Mouse (Mus musculus) neutrophil, adult 65 days (primary cell): ENCODE data around the gene Rps19bp1. TPM values are rescaled to one million over a fixed set of nuclear protein-coding genes. Genes with fewer than 3 reads are reported as not detected.

ENCODE experiments used
- total RNA-seq: library from RNA; stranded (reverse); gene quantifications from 2 replicates; pipeline ENCODE4 v1.2.4, GENCODE M21; 2023

Rps19bp1 gene
- 12.9 and 15.0 TPM in 2 replicates for total RNA-seq

DNA sequence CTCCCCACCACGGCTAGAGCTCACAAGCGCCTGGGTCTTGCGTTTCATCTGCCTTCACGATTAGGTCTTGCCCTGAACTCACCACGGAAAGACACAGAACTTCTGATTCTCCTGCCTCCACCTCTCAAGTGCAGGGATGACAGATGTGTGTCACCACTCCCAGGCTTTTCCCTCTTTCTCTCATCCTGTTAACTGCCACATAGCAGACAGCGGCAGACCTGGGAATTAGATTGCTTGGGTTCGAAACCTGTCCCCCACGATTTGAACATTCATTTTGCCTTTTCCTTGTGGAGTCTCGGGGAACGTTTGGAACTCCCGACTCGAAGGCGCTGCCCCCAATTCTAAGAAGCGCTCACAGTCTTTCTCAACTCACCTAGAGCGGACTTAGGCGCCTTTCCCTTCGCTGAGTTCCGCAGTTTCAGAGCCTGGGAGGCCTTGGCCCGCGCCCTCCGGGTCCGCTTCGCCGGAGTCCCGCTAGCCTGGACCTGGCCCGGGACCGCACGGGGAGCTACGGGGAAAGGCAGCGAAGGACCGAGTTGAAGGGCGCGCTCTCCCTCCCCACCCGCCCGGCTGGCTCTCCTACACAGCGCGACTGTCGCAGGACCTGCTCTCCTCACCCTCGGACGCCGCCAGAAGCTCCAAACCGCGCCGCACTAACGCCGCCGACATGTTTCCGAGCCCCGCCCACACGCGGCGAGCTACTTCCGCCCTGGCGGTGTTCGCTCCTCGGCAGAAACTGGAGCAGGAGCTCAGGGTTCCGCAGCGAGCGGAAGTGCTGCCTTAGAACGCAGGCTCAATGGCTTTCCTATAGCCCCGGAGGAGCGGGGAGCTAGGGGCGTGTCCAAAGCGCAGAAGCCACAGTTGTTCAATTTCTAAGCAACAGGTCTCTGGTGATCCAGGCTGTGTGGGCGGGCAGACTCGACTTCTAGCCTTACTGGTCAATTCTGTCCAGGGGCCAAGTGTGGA lies at the start of gene Rps19bp1:
Gene Rps19bp1 (minus strand): TSS at position 706 of the 966 bp plus-strand sequence.

DNA sequence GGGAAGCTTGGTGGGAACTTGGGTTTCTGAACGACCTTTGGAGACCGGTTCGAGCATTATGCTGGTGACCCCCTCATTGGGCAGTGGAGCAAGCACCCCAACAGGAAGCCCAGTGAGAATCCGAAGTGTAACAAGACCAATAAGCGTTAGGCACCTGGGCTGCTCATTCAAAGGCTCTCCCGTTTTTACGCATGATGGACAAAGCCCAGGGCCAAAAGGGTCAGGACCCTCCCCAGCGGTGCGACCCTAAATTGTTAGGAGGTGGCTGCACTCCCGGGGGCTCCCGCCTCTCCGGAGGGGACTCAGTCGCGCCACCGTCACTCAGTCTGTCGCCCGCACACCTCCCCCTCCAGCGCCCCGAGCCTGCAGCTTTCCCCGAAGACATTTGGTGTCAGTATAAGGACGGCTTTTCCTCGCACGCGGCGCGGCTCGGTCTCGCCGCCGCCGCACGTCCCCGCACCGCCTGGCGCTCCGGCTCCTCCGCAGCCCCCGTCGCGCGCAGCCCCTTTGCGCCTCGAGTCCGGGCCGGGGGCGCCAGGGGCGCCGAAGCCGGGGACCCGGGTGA lies 22.8 kb upstream of the Rps19bp1 start, which contains the start of gene Cacna1i:
Gene Cacna1i (plus strand): TSS at position 388 of the 565 bp plus-strand sequence.

DNA sequence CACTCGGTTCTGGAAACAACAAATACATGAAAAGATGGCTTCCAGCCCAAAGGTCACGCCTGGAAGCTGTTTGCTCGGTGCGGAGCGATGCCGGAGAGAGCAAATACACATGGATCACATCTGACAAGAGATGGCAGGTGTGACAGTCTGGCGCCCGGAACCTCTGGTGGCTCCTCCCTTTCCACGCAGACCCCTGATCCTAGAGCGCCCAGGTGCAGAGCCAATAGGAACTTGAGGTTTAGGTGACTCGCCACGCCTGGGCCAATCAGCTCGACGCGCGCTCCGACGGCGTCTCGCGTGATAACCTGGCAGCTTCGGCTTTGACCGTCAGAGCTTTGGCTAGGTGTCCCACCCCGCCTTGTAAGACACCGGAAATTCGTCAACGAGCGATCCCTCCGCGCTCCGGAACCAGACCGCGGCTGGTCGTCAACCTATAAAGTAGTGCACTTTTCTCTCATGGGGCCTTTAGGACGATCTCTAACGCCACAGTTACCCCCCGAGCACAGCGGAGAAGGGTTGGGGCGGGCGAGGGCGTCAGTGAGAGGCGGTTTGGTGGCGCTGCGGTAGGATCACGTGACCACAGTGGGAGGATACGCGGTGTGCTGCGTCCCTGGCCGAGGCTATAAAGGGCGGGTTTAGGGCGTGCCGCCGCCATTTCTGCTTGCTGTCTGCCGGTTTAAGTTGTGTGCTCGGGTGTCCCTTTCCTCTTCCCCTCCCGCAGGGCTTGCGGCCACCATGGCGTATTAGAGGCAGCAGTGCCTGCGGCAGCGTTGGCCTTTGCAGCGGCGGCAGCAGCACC lies 9.1 kb downstream of the Rps19bp1 start, which contains the start of gene Atf4:
Gene Atf4 (plus strand): TSS at position 338 of the 799 bp plus-strand sequence.

DNA sequence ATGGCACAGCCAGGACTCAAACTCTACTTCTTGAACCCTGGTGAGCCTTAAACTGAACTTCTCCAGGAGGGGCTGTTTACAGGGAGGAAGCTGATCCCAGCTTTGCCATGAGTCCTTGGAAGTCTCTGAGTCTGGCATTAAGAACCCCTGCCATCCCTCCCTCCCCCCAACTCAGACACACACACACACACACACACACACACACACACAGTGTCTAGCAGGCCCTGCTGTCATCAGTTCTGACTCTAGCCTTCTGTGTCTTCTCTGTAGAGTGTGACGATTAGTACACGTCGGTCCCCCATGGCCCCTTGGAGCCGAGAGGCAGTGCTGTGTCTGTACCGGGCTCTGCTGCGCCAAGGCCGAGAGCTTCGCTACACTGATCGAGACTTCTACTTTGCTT lies 28.6 kb downstream of the Rps19bp1 start, which contains the start of gene AC140267.1:
Gene AC140267.1 (plus strand): TSS at position 301 of the 400 bp plus-strand sequence.

DNA sequence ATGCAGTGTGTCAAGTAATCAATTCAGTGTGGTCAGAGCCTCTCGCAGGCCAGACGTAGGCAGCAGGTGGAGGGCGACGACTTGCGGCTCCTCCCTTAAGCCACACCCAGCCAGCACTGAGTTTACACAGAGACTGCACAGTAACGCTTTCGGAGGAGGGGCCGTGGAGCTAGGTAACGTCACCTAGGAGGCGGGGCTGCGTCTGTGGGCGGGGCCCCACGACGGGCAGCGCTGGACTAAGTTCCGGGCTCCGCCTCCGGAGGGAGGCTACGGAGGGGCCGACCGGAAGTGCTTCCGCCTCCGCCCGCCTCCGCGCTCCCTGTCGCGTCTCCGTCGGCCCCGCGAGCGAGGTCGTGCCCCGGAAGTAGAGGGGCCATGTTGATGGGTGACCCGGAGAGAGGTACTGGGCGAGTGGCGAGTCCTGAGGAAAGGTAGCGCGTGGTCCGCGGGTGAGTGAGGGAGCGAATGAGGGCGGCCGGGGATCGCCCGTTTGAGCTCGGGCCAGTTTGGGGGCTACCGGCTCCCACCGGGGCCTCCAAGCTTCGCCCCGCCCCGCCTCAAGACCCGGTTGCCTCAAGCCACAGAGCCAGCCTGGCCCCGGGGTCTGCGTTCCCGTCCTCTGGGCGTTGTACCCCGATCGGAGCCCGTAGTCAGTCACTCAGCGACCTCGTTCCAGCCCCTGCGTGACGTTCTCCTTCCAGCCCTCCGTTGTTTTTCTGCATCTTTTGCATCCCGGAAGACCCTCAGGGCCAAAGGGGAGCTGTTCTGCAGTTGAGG lies 30.2 kb downstream of the Rps19bp1 start, which contains the start of gene Mief1:
Gene Mief1 (plus strand): TSS at position 286 of the 777 bp plus-strand sequence.

Other genes with a start within 250 kb of the Rps19bp1 start
- gene Pdgfb, start 249.3 kb downstream of the Rps19bp1 start, total RNA-seq: 0.25 and 0.61 TPM in 2 replicates
- gene Syngr1, start 173.0 kb downstream of the Rps19bp1 start, total RNA-seq: 2.9 and 5.6 TPM in 2 replicates
- gene Rpl3, start 172.4 kb downstream of the Rps19bp1 start, total RNA-seq: 281 and 303 TPM in 2 replicates
- gene Tab1, start 131.2 kb downstream of the Rps19bp1 start, total RNA-seq: 15.0 and 15.9 TPM in 2 replicates
- gene Mgat3, start 90.6 kb downstream of the Rps19bp1 start, total RNA-seq: not detected in 2 replicates
- 28.7 and 42.6 TPM in 2 replicates for gene Mief1, start 30.3 kb downstream of the Rps19bp1 start, total RNA-seq
- 16.3 TPM in 1 of 2 replicates, not detected in the other for gene AC140267.1, start 28.5 kb downstream of the Rps19bp1 start, total RNA-seq
- gene Atf4, start 9.1 kb downstream of the Rps19bp1 start, total RNA-seq: 508 and 512 TPM in 2 replicates
- gene Cacna1i, start 22.9 kb upstream of the Rps19bp1 start, total RNA-seq: 0.03 and 0.05 TPM in 2 replicates